In genomic region chr14:67133221-67133620, GRCm38 (mm10) we compare ENCODE assay signal across 15 mouse cellular contexts.
DNase-seq lines count a peak whose midpoint lies in the region; ATAC-seq lines count a peak whose summit lies in the region.
"Had no signal": no experiment of that assay in that cellular context is flagged by ENCODE, and none has a peak within 500 bp of the region (broad histone marks: within the 10 kb centered on the region; RNA-seq: fewer than 3 reads in every experiment).

No protein-coding gene starts in this region.

- no peaks in the 10 kb centered on the region for H3K36me3 ChIP-seq in forebrain, embryonic 10.5 days (replicated peaks)
- H3K36me3 ChIP-seq in forebrain, embryonic 11.5 days (ENCODE audit: control insufficient read depth, insufficient read depth, low read length): no peaks in the 10 kb centered on the region
- H3K36me3 ChIP-seq in hindbrain, embryonic 16.5 days (ENCODE audit: control insufficient read depth, insufficient read depth, low read length): no peaks in the 10 kb centered on the region
- no peaks in the 10 kb centered on the region for H3K36me3 ChIP-seq in hindbrain, embryonic 10.5 days
- H3K36me3 ChIP-seq in lung, embryonic 15.5 days: no peaks in the 10 kb centered on the region
- H3K36me3 ChIP-seq in limb, embryonic 13.5 days: no peaks in the 10 kb centered on the region
- H3K36me3 ChIP-seq: forebrain, embryonic 15.5 days had no signal

- no peak overlapping the region for H3K9ac ChIP-seq in forebrain, embryonic 11.5 days (ENCODE audit: low read length)
- no peak overlapping the region for H3K9ac ChIP-seq in hindbrain, embryonic 16.5 days (ENCODE audit: low read depth, low read length)
- no peak overlapping the region for H3K9ac ChIP-seq in lung, embryonic 15.5 days
- H3K9ac ChIP-seq in limb, embryonic 13.5 days: no peak overlapping the region
- H3K9ac ChIP-seq: forebrain, embryonic 15.5 days had no signal

- H3K27ac ChIP-seq in forebrain, embryonic 10.5 days: 0 out of 2 replicates have a peak overlapping the region, but pooled peaks have one; percentile 44
- H3K27ac ChIP-seq in forebrain, embryonic 11.5 days (ENCODE audit: low read depth, low read length): no peak overlapping the region; the same call in 1 of the 2 replicates
- peak overlapping the region; percentile 14; the same call in 1 of the 2 replicates for H3K27ac ChIP-seq in hindbrain, embryonic 16.5 days (ENCODE audit: low read depth, low read length)
- no peak overlapping the region for H3K27ac ChIP-seq in hindbrain, embryonic 10.5 days
- H3K27ac ChIP-seq in lung, embryonic 15.5 days: peak overlapping the region; percentile 77
- peak overlapping the region; percentile 76 for H3K27ac ChIP-seq in limb, embryonic 13.5 days
- H3K27ac ChIP-seq: forebrain, embryonic 15.5 days had no signal

- peaks cover 29% of the 10 kb centered on the region for H3K4me1 ChIP-seq in forebrain, embryonic 10.5 days
- H3K4me1 ChIP-seq in forebrain, embryonic 11.5 days (replicated peaks; ENCODE audit: control insufficient read depth, insufficient read depth, low read length): peaks cover 6% of the 10 kb centered on the region
- peaks cover 11% of the 10 kb centered on the region for H3K4me1 ChIP-seq in hindbrain, embryonic 16.5 days (ENCODE audit: control insufficient read depth, insufficient read depth, low read depth, low read length)
- peaks cover 34% of the 10 kb centered on the region for H3K4me1 ChIP-seq in hindbrain, embryonic 10.5 days (replicated peaks)
- H3K4me1 ChIP-seq in lung, embryonic 15.5 days: peaks cover 26% of the 10 kb centered on the region
- peaks cover 39% of the 10 kb centered on the region for H3K4me1 ChIP-seq in limb, embryonic 13.5 days

- WGBS in forebrain, embryonic 10.5 days: 78% methylated on average over 6 of the region's 6 CpGs
- 74% methylated on average over 6 of the region's 6 CpGs for WGBS in forebrain, embryonic 11.5 days
- 64% methylated on average over 6 of the region's 6 CpGs for WGBS in hindbrain, embryonic 16.5 days
- 77% methylated on average over 6 of the region's 6 CpGs for WGBS in hindbrain, embryonic 10.5 days
- WGBS in lung, embryonic 15.5 days: 65% methylated on average over 6 of the region's 6 CpGs
- 51% methylated on average over 6 of the region's 6 CpGs for WGBS in limb, embryonic 13.5 days

- no peaks in the 10 kb centered on the region; the same call in 1 of the 2 replicates for H3K27me3 ChIP-seq in forebrain, embryonic 10.5 days (ENCODE audit: poor library complexity, severe bottlenecking)
- H3K27me3 ChIP-seq in forebrain, embryonic 11.5 days (ENCODE audit: control insufficient read depth, insufficient read depth, low read length): no peaks in the 10 kb centered on the region
- H3K27me3 ChIP-seq in hindbrain, embryonic 16.5 days (replicated peaks; ENCODE audit: control insufficient read depth, insufficient read depth, low read length): no peaks in the 10 kb centered on the region
- H3K27me3 ChIP-seq in hindbrain, embryonic 10.5 days (ENCODE audit: insufficient read depth, poor library complexity, severe bottlenecking): 0 out of 2 replicates have a peak, but pooled peaks cover 5% of the 10 kb centered on the region
- H3K27me3 ChIP-seq in lung, embryonic 15.5 days: no peaks in the 10 kb centered on the region
- H3K27me3 ChIP-seq in limb, embryonic 13.5 days: no peaks in the 10 kb centered on the region
- H3K27me3 ChIP-seq: forebrain, embryonic 15.5 days had no signal

- peaks cover 12% of the 10 kb centered on the region; the same call in 1 of the 2 replicates for H3K9me3 ChIP-seq in forebrain, embryonic 10.5 days
- no peaks in the 10 kb centered on the region for H3K9me3 ChIP-seq in forebrain, embryonic 11.5 days (ENCODE audit: control insufficient read depth, low read length)
- H3K9me3 ChIP-seq in hindbrain, embryonic 16.5 days (ENCODE audit: control insufficient read depth, low read length): peaks cover 2% of the 10 kb centered on the region; the same call in 1 of the 2 replicates
- H3K9me3 ChIP-seq in hindbrain, embryonic 10.5 days: peaks cover 7% of the 10 kb centered on the region; the same call in 1 of the 2 replicates
- H3K9me3 ChIP-seq in lung, embryonic 15.5 days: peaks cover 4% of the 10 kb centered on the region; the same call in 1 of the 2 replicates
- no peaks in the 10 kb centered on the region for H3K9me3 ChIP-seq in limb, embryonic 13.5 days

- H3K4me3 ChIP-seq in forebrain, embryonic 10.5 days: no peak overlapping the region
- no peak overlapping the region for H3K4me3 ChIP-seq in forebrain, embryonic 11.5 days (ENCODE audit: low read depth, low read length)
- no peak overlapping the region for H3K4me3 ChIP-seq in hindbrain, embryonic 16.5 days (ENCODE audit: low read length)
- no peak overlapping the region for H3K4me3 ChIP-seq in hindbrain, embryonic 10.5 days
- H3K4me3 ChIP-seq in lung, embryonic 15.5 days: no peak overlapping the region
- no peak overlapping the region for H3K4me3 ChIP-seq in limb, embryonic 13.5 days
- H3K4me3 ChIP-seq: forebrain, embryonic 15.5 days had no signal

- DNase-seq in forebrain, embryonic 10.5 days (ENCODE audit: extremely low spot score, low spot score): no peak
- no peak for DNase-seq in forebrain, embryonic 11.5 days (ENCODE audit: low spot score)
- no peak for DNase-seq in hindbrain, embryonic 10.5 days (ENCODE audit: low spot score)
- no peak for DNase-seq in lung, postnatal 25 days (ENCODE audit: low spot score)
- DNase-seq in T-cell, adult 2 months (ENCODE audit: low spot score): no peak
- DNase-seq: adrenal gland, adult 2 months; cerebellum, adult 9-10 months; gastrocnemius, postnatal 36 days; kidney, postnatal 10 days; right cerebral cortex, adult 18-20 months had no signal

- no peak for ATAC-seq in forebrain, embryonic 11.5 days (replicated peaks; ENCODE audit: low FRiP score)
- no peak for ATAC-seq in hindbrain, embryonic 16.5 days
- ATAC-seq in lung, embryonic 15.5 days (ENCODE audit: borderline replicate concordance, extremely low read depth, low FRiP score, low TSS enrichment): no peak
- ATAC-seq in limb, embryonic 13.5 days (ENCODE audit: low FRiP score, low read depth): no peak
- ATAC-seq: forebrain, embryonic 15.5 days; midbrain, embryonic 16.5 days had no signal

- H3K4me2 ChIP-seq in forebrain, embryonic 11.5 days (ENCODE audit: low read depth, low read length, severe bottlenecking): no peak overlapping the region
- no peak overlapping the region for H3K4me2 ChIP-seq in hindbrain, embryonic 16.5 days (ENCODE audit: low read length)
- H3K4me2 ChIP-seq in lung, embryonic 15.5 days: 0 out of 2 replicates have a peak overlapping the region, but pooled peaks have one; percentile 8
- no peak overlapping the region for H3K4me2 ChIP-seq in limb, embryonic 13.5 days (replicated peaks)
- H3K4me2 ChIP-seq: forebrain, embryonic 15.5 days had no signal

Comparison
In these comparisons a context has a peak if more than half of its experiments do, and no peak if none do; other contexts are left out.
1. H3K27ac ChIP-seq: peak in forebrain, embryonic 10.5 days (single experiment), hindbrain, embryonic 16.5 days (single experiment), lung, embryonic 15.5 days (single experiment) and limb, embryonic 13.5 days (single experiment); none in forebrain, embryonic 11.5 days (single experiment) and hindbrain, embryonic 10.5 days (single experiment).